Mouse (Mus musculus) CD4-positive, CD25-positive, alpha-beta regulatory T cell, adult 2 months (primary cell): ENCODE results near the gene Auts2.

Experiments used
- DNase-seq: peaks from one replicate; pipeline ENCODE4 v3.0.0-alpha.2; 2012; ENCODE audit warnings: low read depth, low spot score

Auts2 gene

DNA sequence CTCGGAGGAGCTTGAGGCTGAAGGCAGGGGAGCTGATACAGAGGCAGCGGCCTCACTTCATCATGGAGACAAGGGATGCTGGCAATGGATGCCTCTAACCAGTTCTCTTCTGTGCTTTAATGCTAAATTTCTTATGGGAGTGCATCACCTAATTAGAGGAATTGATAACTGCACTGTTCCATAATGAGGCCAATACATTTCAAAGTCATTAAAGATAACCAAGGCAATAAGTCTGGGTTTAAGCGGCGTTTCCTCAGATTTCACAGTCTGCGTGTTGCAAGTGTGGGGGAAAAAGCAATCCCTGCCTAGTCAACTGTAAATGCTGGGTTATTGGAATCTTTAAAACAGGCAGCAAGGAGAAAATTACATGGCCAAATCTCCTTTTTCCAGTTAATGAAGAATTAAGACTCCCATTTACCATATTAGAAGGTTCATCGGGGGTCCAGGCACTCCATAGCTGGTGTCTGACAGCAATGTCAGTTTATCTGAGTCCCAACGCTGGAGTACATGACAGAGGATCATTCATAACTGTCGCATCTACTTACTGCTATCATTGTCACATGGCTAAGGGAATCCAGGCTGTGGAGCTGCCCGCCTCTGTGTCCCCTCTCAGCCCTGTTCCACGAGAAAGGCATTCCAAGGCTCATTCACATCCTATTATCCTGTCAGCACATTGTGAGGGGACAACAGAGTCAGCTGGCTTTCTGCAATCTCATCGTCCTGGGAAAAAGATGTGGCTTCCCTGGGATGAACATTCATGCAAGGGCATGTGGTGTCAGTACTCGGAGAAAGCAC, 623.0 kb downstream of the Auts2 start:
- no peak for DNase-seq

DNA sequence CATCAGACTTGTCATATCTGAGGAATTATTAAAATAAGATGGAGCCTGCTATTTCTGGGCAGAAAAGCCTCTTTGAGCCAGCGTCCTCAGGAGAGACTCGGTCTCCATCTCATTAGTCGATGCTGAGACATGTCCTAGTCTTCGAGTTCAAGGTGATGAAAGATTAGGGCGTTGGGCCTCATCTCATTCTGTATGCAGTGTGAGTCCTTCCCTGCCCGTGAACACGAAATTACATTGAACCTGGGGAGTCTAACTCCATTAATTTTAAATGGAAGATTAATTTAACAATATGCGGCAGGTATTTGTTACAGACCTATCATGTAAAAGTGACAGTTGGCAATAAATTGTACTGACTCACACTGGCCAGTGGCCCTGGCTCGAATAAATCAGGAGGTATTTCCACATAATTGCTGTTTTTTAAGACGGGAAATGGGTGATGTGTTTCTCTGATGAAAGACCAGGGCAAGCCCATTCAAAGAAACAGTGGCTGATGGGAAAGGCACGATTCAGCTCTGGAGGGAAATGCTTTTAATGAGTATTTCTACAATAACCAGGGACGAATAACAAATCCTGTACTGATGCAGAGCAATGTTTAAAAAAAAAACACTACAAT, 626.2 kb downstream of the Auts2 start:
- DNase-seq, result no peak

GRCm38 (mm10) chr5:131913562-131913961, 629.6 kb downstream of the Auts2 start:
- no peak for DNase-seq

DNA sequence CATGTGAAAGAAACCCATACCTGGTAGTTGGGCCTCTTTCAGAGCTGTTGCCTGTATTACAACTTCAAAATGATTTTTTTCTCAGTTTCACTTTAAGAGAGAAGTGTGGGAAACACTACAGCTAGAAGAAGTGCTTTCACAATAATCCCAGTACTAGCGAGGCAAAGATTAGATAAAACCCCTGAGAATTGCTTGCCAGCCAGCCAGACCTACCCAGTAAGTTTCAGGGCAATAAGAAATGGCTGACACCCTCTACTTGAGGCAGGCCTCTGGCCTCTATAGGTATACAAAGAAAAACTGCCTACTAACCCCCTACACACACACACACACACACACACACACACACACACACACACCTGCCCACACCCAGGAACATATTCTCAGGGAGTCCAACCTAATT, 630.2 kb downstream of the Auts2 start:
- DNase-seq, result no peak

- no peak for DNase-seq
Observed at GRCm38 (mm10) chr5:131906313-131906712, 636.8 kb downstream of the Auts2 start.

GRCm38 (mm10) chr5:131904478-131904877, 638.7 kb downstream of the Auts2 start:
- DNase-seq, result no peak

DNA sequence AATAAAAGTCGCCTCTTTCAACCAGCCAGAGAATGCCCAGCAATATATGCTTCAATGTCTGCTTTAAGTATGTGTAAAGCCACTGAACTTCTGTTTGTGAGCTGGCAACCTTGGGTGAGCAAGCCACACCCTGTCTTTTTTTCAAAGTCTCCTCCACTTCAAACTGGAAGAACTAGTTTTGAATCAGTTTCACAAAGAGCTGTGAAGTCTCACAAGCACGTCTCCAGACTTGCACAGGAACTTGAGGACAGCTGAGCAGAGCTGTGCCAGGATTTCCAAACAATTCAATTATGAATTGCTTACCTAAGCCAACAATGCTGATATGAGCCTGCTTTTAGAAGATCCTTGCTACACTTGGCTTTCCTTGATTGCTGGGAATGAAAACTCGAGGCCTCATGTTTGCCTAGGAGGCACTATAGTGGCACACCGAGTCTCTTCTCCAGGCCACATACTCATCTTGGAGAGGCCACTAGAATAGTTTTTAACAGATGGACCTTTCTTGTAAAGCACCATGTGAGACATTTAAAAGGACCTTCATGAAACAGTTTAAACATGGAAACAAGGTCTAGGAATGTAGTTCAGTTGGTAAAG, 645.0 kb downstream of the Auts2 start:
- DNase-seq, result no peak

GRCm38 (mm10) chr5:131886636-131887035, 656.5 kb downstream of the Auts2 start:
- no peak for DNase-seq

GRCm38 (mm10) chr5:131876569-131876968, 666.6 kb downstream of the Auts2 start:
- no peak for DNase-seq

DNA sequence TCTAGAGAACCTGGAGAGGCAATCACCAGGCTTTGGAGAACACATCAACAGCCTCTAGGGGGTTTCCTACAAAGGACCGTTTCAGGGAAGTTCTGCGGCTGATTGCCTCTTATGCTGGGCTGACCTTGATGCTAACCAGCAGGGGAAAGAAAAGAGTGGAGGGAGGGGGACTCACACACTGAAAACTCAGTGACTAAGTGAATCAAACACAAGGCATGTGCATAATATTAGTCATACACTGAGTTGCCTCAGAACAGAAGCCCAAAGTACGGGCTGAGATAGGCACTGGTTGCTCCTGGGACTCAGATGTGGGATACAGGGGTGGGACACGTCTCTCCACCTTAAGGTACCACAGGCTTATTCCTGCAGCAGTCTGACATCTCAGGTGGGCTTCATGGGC, 667.2 kb downstream of the Auts2 start:
- no peak for DNase-seq

DNA sequence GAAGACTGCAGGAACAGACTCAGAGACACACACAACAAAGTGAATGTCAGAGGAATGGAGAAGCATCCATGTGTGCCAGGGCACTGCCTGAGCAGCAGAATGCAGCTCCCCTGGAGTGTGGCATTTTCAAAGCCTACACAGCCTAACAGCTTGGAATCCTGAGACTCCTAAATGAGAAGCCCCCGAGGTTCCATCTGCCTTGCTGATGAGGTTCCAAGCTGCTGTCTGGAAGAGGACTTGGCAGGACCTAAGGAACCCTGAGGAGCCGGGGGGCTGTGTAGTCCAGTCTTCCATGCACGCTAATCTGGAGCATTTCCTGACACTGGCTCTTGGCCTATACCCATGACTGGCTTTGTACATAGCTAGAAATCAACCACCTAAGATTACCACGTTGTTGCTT, 670.0 kb downstream of the Auts2 start:
- no peak for DNase-seq

DNA sequence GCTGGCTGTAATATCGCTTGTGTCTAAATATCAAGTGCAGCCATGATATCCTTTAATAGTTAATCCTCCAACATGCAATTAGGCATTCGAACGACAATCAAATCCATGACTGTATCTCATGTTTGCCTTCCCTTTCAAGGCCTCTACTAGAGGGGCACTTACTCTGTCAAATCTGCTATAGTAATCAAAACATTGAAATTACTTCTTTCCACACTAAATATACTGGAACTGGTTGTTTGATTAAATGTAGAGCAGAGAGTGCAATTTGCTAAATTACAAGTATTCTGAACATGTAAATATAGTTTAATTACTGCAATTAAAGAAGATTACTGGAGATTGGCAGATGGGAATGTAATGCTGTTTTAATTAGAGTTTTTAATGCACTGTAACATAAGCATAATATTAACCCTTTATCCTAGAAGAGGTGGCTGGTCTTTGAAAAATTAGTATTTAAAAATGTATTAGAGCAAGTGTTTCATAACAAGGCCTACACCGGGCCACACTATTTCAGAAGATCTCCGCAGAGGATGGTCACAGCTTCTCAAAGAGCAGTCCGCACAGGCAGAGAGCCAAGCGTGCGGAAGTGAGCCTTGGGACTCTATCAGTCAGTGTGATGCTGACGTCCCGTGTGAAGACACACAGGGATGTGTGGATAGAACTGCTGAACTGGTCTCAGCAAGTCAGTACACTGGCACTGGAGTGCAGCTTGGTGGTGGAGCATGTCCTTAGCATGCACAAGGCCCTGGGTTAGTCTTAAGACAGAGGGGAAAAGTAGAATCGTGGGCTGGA, 673.2 kb downstream of the Auts2 start:
- DNase-seq, result no peak

DNA sequence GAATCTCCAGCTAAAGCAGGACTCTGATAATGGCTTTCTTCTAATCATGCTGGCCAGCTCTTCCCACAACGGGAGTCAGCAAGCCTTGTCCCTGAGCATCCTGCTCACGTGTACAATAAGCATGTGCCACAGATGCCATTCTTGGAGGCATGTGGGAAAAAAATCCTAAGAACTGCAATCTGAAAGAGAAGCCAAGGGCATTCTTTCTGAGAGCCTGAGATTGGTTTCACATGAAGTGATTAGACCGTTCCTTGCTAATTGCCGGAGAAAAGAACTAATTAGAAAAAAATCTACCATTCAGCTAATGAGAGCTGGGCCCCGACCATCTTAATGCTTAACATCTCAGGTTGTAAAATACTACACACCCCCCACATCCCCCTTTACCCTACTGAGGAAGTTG, 677.9 kb downstream of the Auts2 start:
- DNase-seq, result no peak

DNA sequence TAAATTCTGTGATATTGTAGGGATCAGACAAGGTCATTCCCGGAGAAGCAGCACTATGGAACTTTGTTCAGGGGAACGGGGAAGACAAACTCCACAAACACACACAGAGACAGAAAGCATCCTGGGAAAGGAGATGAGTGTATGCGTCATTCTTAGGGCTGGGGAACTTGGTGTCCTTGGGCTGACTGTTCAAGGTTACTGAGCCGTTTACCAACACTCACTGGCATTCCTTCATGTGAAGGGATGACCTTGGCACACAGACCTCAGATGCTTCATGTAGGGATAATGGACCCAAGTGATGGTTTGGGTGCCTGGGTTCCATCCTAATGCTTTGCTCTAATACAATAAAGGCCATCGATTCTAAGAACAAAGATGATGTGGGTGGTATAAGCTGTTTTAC, 685.2 kb downstream of the Auts2 start:
- DNase-seq, result no peak

DNA sequence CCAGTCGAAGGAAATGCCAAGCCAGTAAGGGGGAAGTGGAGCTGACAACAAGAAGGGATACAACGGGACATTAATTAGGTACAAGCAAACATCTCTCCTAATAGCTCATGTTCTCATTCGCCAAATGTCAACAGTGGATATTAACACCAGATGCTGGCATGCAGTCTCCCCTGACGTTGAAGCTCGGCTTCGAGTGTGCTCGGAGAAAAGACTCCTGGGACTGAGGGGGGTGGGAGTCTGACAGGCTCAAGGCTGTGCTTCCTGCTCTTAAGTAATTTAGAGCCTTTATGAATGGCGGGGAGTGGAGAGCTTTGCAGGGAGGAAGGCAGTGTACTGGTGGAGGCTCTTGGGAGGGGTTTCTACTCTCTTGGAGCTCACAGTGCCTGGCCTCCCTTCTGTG, 687.8 kb downstream of the Auts2 start:
- no peak for DNase-seq

GRCm38 (mm10) chr5:131851597-131852453, 691.3 kb downstream of the Auts2 start:
- no peak for DNase-seq

DNA sequence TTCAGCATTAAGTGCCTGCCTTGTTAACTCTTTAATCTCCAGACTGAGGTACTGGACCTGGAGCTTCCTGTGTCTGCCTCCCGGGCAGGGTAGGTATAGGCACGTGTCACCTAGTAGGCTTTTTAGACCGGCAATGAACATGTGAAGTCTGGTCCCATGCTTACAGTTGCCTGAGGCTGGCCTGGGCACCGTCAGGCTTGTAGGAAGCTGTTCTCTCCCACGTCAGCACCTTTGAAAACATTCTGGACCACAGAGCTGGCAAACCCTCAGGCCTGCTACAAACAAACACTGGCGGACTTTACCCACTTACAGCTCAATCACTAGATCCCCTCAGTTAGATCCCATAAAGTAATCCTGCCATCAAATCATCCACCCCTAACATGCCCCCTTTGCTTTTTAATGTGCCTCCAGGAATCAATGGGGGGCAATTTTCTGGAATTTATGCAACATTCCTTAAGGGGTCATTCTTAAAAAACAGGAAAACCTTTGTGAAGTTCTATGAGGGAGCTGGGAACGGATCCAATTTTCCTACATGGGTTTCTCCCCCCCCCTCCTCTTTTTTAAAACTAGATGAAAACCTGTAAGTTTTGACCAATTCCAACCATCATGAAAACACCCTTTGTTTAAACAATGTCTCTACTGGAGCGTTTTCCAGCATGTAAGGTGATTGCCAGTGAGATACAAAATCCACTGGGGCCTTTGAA, 692.4 kb downstream of the Auts2 start:
- no peak for DNase-seq

- no peak for DNase-seq
Observed at GRCm38 (mm10) chr5:131849644-131850043, 693.5 kb downstream of the Auts2 start.

GRCm38 (mm10) chr5:131844519-131844800, 698.7 kb downstream of the Auts2 start:
- no peak for DNase-seq

DNA sequence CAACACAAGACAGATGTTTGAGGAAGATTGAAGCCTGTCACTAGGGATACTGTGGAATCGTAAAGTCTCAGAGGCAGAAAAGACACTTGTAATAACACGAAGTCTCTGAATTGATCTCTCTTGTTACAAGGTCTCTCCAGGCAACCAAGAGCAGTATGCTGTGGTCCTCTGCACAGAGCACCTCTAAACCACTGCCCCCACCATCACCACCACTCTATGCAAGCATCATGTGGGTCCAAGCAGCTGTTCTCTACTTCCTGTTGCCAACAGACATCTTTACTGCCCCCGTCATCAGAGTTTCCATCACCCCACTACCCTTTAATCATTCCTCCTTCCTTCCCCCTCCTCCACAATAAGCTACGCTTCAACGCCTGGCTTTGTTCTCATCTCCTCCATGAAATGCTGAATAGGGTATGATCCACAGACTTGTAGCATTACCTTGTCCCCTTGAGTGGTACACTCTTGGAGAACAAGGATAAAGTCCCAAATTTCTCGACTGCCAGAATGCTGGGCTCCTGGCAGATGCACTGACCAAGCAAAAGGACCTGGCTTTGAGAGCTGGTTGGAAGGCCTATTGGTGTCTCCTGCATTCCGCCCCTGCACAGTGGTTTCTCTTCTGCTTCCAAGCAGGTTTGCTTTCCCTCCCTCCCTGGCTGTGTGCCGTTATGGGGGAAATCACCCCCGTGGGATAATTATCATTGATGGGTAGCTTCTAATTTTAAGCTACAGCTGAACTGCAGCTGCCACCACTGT, 699.2 kb downstream of the Auts2 start:
- DNase-seq, result no peak
